Mouse (Mus musculus): Measurements from ENCODE around the gene Socs7.
"Not testable (repeated sequence)": the region's sequence is repeated elsewhere in the genome, so short reads cannot be mapped to it uniquely, and the experiment has no call there.

Gene Socs7

GRCm38 (mm10) chr11:97361948-97362648 lies at the start of gene Socs7:
Gene Socs7 (plus strand): TSS chr11:97362551.
- peak; percentile 95 for DNase-seq

GRCm38 (mm10) chr11:97312871-97313270 lies 49.5 kb upstream of the Socs7 start:
- DNase-seq, result not testable (repeated sequence)

GRCm38 (mm10) chr11:97314110-97314509 lies 48.2 kb upstream of the Socs7 start:
- no peak for DNase-seq

GRCm38 (mm10) chr11:97314751-97315503 lies 47.4 kb upstream of the Socs7 start:
- DNase-seq, result no peak

GRCm38 (mm10) chr11:97315504-97316503 lies 46.5 kb upstream of the Socs7 start, which contains the start of gene Mrpl45:
Gene Mrpl45 (plus strand): TSS chr11:97315716.
- peak; percentile 100 for DNase-seq

GRCm38 (mm10) chr11:97321197-97321596 lies 41.2 kb upstream of the Socs7 start:
- no peak for DNase-seq

- DNase-seq, result not testable (repeated sequence)
These were observed 40.3 kb upstream of the Socs7 start for GRCm38 (mm10) chr11:97321894-97322600.

GRCm38 (mm10) chr11:97325224-97325623 lies 37.1 kb upstream of the Socs7 start:
- DNase-seq, result no peak

GRCm38 (mm10) chr11:97328148-97328547 lies 34.2 kb upstream of the Socs7 start:
- peak; percentile 66 for DNase-seq

- no peak for DNase-seq
These were observed 32.0 kb upstream of the Socs7 start for GRCm38 (mm10) chr11:97330315-97330714.

GRCm38 (mm10) chr11:97331231-97332190 lies 30.8 kb upstream of the Socs7 start:
- no peak for DNase-seq

- DNase-seq, result peak; percentile 44
These were observed 29.3 kb upstream of the Socs7 start for GRCm38 (mm10) chr11:97333044-97333443.

- no peak for DNase-seq
These were observed 28.5 kb upstream of the Socs7 start for GRCm38 (mm10) chr11:97333896-97334295.

GRCm38 (mm10) chr11:97334400-97334799 lies 28.0 kb upstream of the Socs7 start:
- no peak for DNase-seq

GRCm38 (mm10) chr11:97336238-97336637 lies 26.1 kb upstream of the Socs7 start:
- no peak for DNase-seq

GRCm38 (mm10) chr11:97336751-97337345 lies 25.5 kb upstream of the Socs7 start:
- DNase-seq, result no peak

GRCm38 (mm10) chr11:97337363-97337762 lies 25.0 kb upstream of the Socs7 start:
- peak; percentile 34 for DNase-seq

GRCm38 (mm10) chr11:97338302-97338976 lies 23.9 kb upstream of the Socs7 start:
- no peak for DNase-seq

- DNase-seq, result peak; percentile 79
These were observed 23.4 kb upstream of the Socs7 start for GRCm38 (mm10) chr11:97338977-97339315.

GRCm38 (mm10) chr11:97343175-97343574 lies 19.2 kb upstream of the Socs7 start:
- DNase-seq, result no peak

Data from kidney, adult 18-20 months (tissue).